Mouse (Mus musculus) C2C12 (cell line): Measurements from ENCODE around the gene Neu3.

ENCODE experiments used
- CEBPB ChIP-seq: IDR thresholded peaks from one replicate; pipeline ENCODE4 v1.6.1; 2011; ENCODE audit warnings: low read depth, mild to moderate bottlenecking, control low read depth, moderate library complexity
- CTCF ChIP-seq: IDR thresholded peaks from one replicate; pipeline ENCODE4 v1.5.1; 2011; ENCODE audit not compliant: control insufficient read depth, insufficient read depth, insufficient read length
- MAX ChIP-seq: IDR thresholded peaks from one replicate; pipeline ENCODE4 v1.6.1; 2011; ENCODE audit warnings: mild to moderate bottlenecking, control low read depth
- MYOG ChIP-seq: IDR thresholded peaks from one replicate; pipeline ENCODE4 v1.6.1; 2011; ENCODE audit not compliant: control insufficient read depth, insufficient read length; ENCODE audit errors: extremely low read depth
- USF1 ChIP-seq: IDR thresholded peaks from one replicate; pipeline ENCODE4 v1.6.1; 2011; ENCODE audit warnings: low read depth, mild to moderate bottlenecking, control low read depth, moderate library complexity

GRCm38 (mm10) chr7:99794096-99794495 is 34.1 kb downstream of the Neu3 start:
- TF ChIP-seq CTCF (no peak), MYOG (no peak), CEBPB (no peak), USF1 (no peak), MAX (no peak)
